Mouse (Mus musculus) myocyte (in vitro differentiated cells): ENCODE measurements around the gene Rhbdd1.

Experiments used
- CEBPB ChIP-seq: IDR thresholded peaks from 2 replicates; pipeline ENCODE4 v1.6.1; 2011; ENCODE audit warnings: mild to moderate bottlenecking, moderate library complexity; ENCODE audit not compliant: poor library complexity, insufficient read depth, severe bottlenecking
- E2F4 ChIP-seq: IDR thresholded peaks from one replicate; pipeline ENCODE4 v1.6.1; 2011; ENCODE audit warnings: mild to moderate bottlenecking, control low read depth, moderate library complexity; ENCODE audit not compliant: insufficient read depth
- MAX ChIP-seq: IDR thresholded peaks from one replicate; pipeline ENCODE4 v1.6.1; 2011; ENCODE audit warnings: low read depth, mild to moderate bottlenecking, control low read depth
- POLR2A ChIP-seq: IDR thresholded peaks from one replicate; pipeline ENCODE4 v1.6.1; 2011; ENCODE audit warnings: low read depth, mild to moderate bottlenecking, control low read depth, moderate library complexity; ENCODE audit not compliant: insufficient read length
- USF1 ChIP-seq: IDR thresholded peaks from one replicate; pipeline ENCODE4 v1.6.1; 2011; ENCODE audit warnings: low read depth, mild to moderate bottlenecking, control low read depth, moderate library complexity

GRCm38 (mm10) chr1:82287776-82288325 lies 28.4 kb upstream of the Rhbdd1 start:
- TF ChIP-seq POLR2A (no peak), CEBPB (no peak), E2F4 (no peak), USF1 (no peak), MAX (no peak)
